Mouse (Mus musculus) thymus, adult 2 months (tissue): ENCODE measurements at regions not wholly inside any gene's neighbourhood (a gene's known extent, or its start where the extent isn't known, plus 50 kb on each side); places are given as distances from the start of the nearest gene placed in this dataset.

ENCODE experiments used
- DNase-seq: peaks from one replicate; pipeline ENCODE4 v3.0.0; 2021
- H3K27ac ChIP-seq: fragments of 200-500 bp; 2 replicates; pipeline ENCODE4 v1.5.1; 2012; ENCODE audit warnings: low read length, control low read depth; ENCODE audit not compliant: control insufficient read depth, insufficient read depth
- H3K27me3 ChIP-seq: fragments of 200-500 bp; 2 replicates; pipeline ENCODE4 v1.6.1; 2012; ENCODE audit warnings: mild to moderate bottlenecking, low read length, moderate library complexity, mixed read lengths; ENCODE audit not compliant: control insufficient read depth, insufficient read depth
- H3K36me3 ChIP-seq: fragments of 200-500 bp; 2 replicates; pipeline ENCODE4 v1.6.1; 2012; ENCODE audit warnings: mild to moderate bottlenecking, low read length, moderate library complexity; ENCODE audit not compliant: control insufficient read depth, insufficient read depth
- H3K4me1 ChIP-seq: fragments of 200-500 bp; replicated peaks from 2 replicates; pipeline ENCODE4 v1.6.1; 2012; ENCODE audit warnings: low read length; ENCODE audit not compliant: control insufficient read depth, insufficient read depth
- H3K4me3 ChIP-seq: fragments of 200-500 bp; 2 replicates; pipeline ENCODE4 v1.5.1; 2012; ENCODE audit warnings: mild to moderate bottlenecking, low read length, control low read depth, moderate library complexity; ENCODE audit not compliant: control insufficient read depth, insufficient read depth
- CTCF ChIP-seq: fragments of 200-500 bp; IDR thresholded peaks from 2 replicates; pipeline ENCODE4 v1.5.1; 2012; ENCODE audit warnings: mild to moderate bottlenecking, control low read depth, low read length, moderate library complexity, borderline replicate concordance; ENCODE audit not compliant: control insufficient read depth, poor library complexity, insufficient read depth; ENCODE audit errors: extremely low read depth
- POLR2A ChIP-seq: fragments of 200-500 bp; IDR thresholded peaks from 2 replicates; pipeline ENCODE4 v1.6.1; 2012; ENCODE audit warnings: mild to moderate bottlenecking, low read length, control low read depth, moderate library complexity; ENCODE audit not compliant: control insufficient read depth, poor library complexity, insufficient read depth; ENCODE audit errors: extremely low read depth
- WGBS: fragments of 180-500 bp; shearing (Covaris S2); methylation state at CpG from one replicate; pipeline ENCODE4 v1.1.7; 2018; 5-methylcytosine and 5-hydroxymethylcytosine counted together

DNA sequence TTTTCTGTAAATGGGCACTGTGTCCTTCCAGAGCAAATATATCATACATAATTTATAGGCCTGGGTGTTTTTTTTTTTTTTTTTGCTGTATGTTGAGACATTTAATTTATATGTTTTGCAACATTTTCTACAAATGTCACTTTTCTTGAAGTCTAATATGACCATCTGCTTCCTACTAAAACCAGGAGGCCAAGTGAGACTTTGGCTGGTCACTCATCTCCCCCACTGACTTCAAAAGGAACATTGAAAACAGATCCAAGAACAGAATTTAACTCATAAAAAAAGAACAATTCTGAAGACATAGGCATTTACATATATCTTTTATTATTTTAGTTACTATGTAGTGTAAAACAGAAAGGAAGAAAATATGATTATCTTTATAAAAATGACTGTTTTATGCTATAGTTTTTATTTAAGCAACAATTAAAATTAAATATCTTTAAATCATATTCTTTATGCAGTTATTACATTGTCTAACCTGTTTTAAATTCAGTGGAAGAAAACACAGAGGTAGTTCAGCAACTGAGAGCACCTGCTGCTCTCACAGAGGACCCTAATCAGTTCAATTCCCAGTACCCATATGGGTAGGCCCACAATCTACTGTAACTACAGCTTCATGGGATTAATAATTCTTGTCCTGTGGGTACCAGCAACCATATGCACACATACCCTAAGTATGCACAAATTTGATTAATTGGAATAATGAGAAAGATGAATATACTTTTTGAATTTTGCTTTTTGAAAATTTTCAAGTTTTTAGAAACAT, 592.5 kb downstream of the Etv1 start:
- H3K27me3 ChIP-seq = no peaks in the 10 kb centered on the region
- no peak overlapping the region for H3K27ac ChIP-seq
- TF ChIP-seq CTCF = no peak
- no peak for TF ChIP-seq POLR2A
- H3K4me1 ChIP-seq = no peaks in the 10 kb centered on the region
- DNase-seq = no peak
- H3K36me3 ChIP-seq = no peaks in the 10 kb centered on the region
- H3K4me3 ChIP-seq = no peak overlapping the region

DNA sequence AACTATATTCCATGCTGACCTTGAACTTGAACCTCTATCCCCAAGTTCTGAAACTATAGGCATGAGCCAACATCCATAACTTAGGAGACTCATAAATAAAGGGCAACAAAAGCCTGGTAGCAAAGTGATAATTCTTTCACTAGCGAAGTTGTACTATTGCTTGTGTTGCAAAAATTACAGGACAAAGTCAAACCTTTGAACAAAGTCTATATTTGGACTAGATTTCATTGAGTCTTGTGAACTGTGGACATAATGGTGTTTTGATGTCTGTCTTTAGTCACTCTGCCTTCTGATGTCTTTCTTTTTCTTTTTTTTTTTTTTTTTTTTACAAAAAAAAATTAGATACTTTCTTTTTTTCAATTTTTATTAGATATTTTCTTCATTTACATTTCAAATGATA, 594.5 kb downstream of the Etv1 start:
- Histone ChIP-seq H3K27ac (no peak overlapping the region), H3K4me3 (no peak overlapping the region), H3K27me3 (no peaks in the 10 kb centered on the region), H3K36me3 (no peaks in the 10 kb centered on the region), H3K4me1 (no peaks in the 10 kb centered on the region)
- 89% methylated on average over 1 of the region's 1 CpGs for WGBS
- DNase-seq = no peak
- no peak for TF ChIP-seq POLR2A
- TF ChIP-seq CTCF = no peak
